Mouse (Mus musculus): ENCODE data around the gene Iars2. TPM values are rescaled to one million over a fixed set of nuclear protein-coding genes. Genes with fewer than 3 reads are reported as not detected.

Gene Iars2
- polyA plus RNA-seq, 1 experiment: 6.5 TPM

- Histone ChIP-seq H3K27ac (ENCODE audit: control insufficient read depth, insufficient read depth, low read depth, low read length, poor library complexity) (no peak overlapping the region), H3K4me1 (ENCODE audit: control insufficient read depth, insufficient read depth, low read length) (peaks cover 1% of the 10 kb centered on the region; the same call in 1 of the 2 replicates), H3K4me3 (replicated peaks; ENCODE audit: control insufficient read depth, low read depth, low read length) (no peak overlapping the region)
- WGBS: 91% methylated on average over 9 of the region's 9 CpGs
- no peak for TF ChIP-seq POLR2A (IDR thresholded peaks at IDR 0.05; ENCODE audit: borderline replicate concordance, control insufficient read depth, low read depth, low read length)
- no peak for TF ChIP-seq CTCF (IDR thresholded peaks at IDR 0.05; ENCODE audit: control insufficient read depth, insufficient read depth, low read length)
Observed at GRCm38 (mm10) chr1:185271373-185271772, 57.8 kb downstream of the Iars2 start.

GRCm38 (mm10) chr1:185270403-185271097, 58.6 kb downstream of the Iars2 start:
- Histone ChIP-seq H3K4me1 (ENCODE audit: control insufficient read depth, insufficient read depth, low read length) (no peaks in the 10 kb centered on the region), H3K4me3 (replicated peaks; ENCODE audit: control insufficient read depth, low read depth, low read length) (no peak overlapping the region), H3K27ac (ENCODE audit: control insufficient read depth, insufficient read depth, low read depth, low read length, poor library complexity) (no peak overlapping the region)
- 93% methylated on average over 8 of the region's 8 CpGs for WGBS
- no peak for TF ChIP-seq CTCF (IDR thresholded peaks at IDR 0.05; ENCODE audit: control insufficient read depth, insufficient read depth, low read length)
- TF ChIP-seq POLR2A (IDR thresholded peaks at IDR 0.05; ENCODE audit: borderline replicate concordance, control insufficient read depth, low read depth, low read length): no peak

GRCm38 (mm10) chr1:185268675-185269074, 60.5 kb downstream of the Iars2 start:
- Histone ChIP-seq H3K4me1 (ENCODE audit: control insufficient read depth, insufficient read depth, low read length) (no peaks in the 10 kb centered on the region), H3K27ac (ENCODE audit: control insufficient read depth, insufficient read depth, low read depth, low read length, poor library complexity) (no peak overlapping the region), H3K4me3 (replicated peaks; ENCODE audit: control insufficient read depth, low read depth, low read length) (no peak overlapping the region)
- 58% methylated on average over 4 of the region's 4 CpGs for WGBS
- TF ChIP-seq POLR2A (IDR thresholded peaks at IDR 0.05; ENCODE audit: borderline replicate concordance, control insufficient read depth, low read depth, low read length) (no peak), CTCF (IDR thresholded peaks at IDR 0.05; ENCODE audit: control insufficient read depth, insufficient read depth, low read length) (no peak)

- 81% methylated on average over 14 of the region's 14 CpGs for WGBS
- TF ChIP-seq CTCF (IDR thresholded peaks at IDR 0.05; ENCODE audit: control insufficient read depth, insufficient read depth, low read length): peak; percentile 52
- TF ChIP-seq POLR2A (IDR thresholded peaks at IDR 0.05; ENCODE audit: borderline replicate concordance, control insufficient read depth, low read depth, low read length): no peak
Observed at GRCm38 (mm10) chr1:185262565-185262964, 66.6 kb downstream of the Iars2 start.

GRCm38 (mm10) chr1:185256753-185257152, 72.4 kb downstream of the Iars2 start:
- Histone ChIP-seq H3K27ac (ENCODE audit: control insufficient read depth, insufficient read depth, low read depth, low read length, poor library complexity) (no peak overlapping the region), H3K4me3 (replicated peaks; ENCODE audit: control insufficient read depth, low read depth, low read length) (no peak overlapping the region), H3K4me1 (ENCODE audit: control insufficient read depth, insufficient read depth, low read length) (no peaks in the 10 kb centered on the region)
- 78% methylated on average over 3 of the region's 3 CpGs for WGBS
- TF ChIP-seq POLR2A (IDR thresholded peaks at IDR 0.05; ENCODE audit: borderline replicate concordance, control insufficient read depth, low read depth, low read length) (no peak), CTCF (IDR thresholded peaks at IDR 0.05; ENCODE audit: control insufficient read depth, insufficient read depth, low read length) (no peak)

More at GRCm38 (mm10) chr1:185262565-185262964, 66.6 kb downstream of the Iars2 start:
- Histone ChIP-seq H3K4me1 (ENCODE audit: control insufficient read depth, insufficient read depth, low read length) (no peaks in the 10 kb centered on the region), H3K27ac (ENCODE audit: control insufficient read depth, insufficient read depth, low read depth, low read length, poor library complexity) (no peak overlapping the region), H3K4me3 (replicated peaks; ENCODE audit: control insufficient read depth, low read depth, low read length) (no peak overlapping the region)

- H3K4me3 ChIP-seq (replicated peaks; ENCODE audit: control insufficient read depth, low read depth, low read length): no peak overlapping the region
- TF ChIP-seq CTCF (IDR thresholded peaks at IDR 0.05; ENCODE audit: control insufficient read depth, insufficient read depth, low read length): no peak
- no peak for TF ChIP-seq POLR2A (IDR thresholded peaks at IDR 0.05; ENCODE audit: borderline replicate concordance, control insufficient read depth, low read depth, low read length)
- WGBS: 91% methylated on average over 12 of the region's 12 CpGs
- H3K27ac ChIP-seq (ENCODE audit: control insufficient read depth, insufficient read depth, low read depth, low read length, poor library complexity): no peak overlapping the region
- H3K4me1 ChIP-seq (ENCODE audit: control insufficient read depth, insufficient read depth, low read length): no peaks in the 10 kb centered on the region
Observed at GRCm38 (mm10) chr1:185255336-185255735, 73.9 kb downstream of the Iars2 start.

GRCm38 (mm10) chr1:185253140-185253892, 75.9 kb downstream of the Iars2 start:
- H3K27ac ChIP-seq (ENCODE audit: control insufficient read depth, insufficient read depth, low read depth, low read length, poor library complexity): no peak overlapping the region
- 63% methylated on average over 12 of the region's 12 CpGs for WGBS
- no peaks in the 10 kb centered on the region for H3K4me1 ChIP-seq (ENCODE audit: control insufficient read depth, insufficient read depth, low read length)
- no peak overlapping the region for H3K4me3 ChIP-seq (replicated peaks; ENCODE audit: control insufficient read depth, low read depth, low read length)
- no peak for TF ChIP-seq POLR2A (IDR thresholded peaks at IDR 0.05; ENCODE audit: borderline replicate concordance, control insufficient read depth, low read depth, low read length)
- TF ChIP-seq CTCF (IDR thresholded peaks at IDR 0.05; ENCODE audit: control insufficient read depth, insufficient read depth, low read length): no peak

- 82% methylated on average over 3 of the region's 3 CpGs for WGBS
- Histone ChIP-seq H3K4me1 (ENCODE audit: control insufficient read depth, insufficient read depth, low read length) (no peaks in the 10 kb centered on the region), H3K27ac (ENCODE audit: control insufficient read depth, insufficient read depth, low read depth, low read length, poor library complexity) (no peak overlapping the region), H3K4me3 (replicated peaks; ENCODE audit: control insufficient read depth, low read depth, low read length) (no peak overlapping the region)
- no peak for TF ChIP-seq CTCF (IDR thresholded peaks at IDR 0.05; ENCODE audit: control insufficient read depth, insufficient read depth, low read length)
Observed at GRCm38 (mm10) chr1:185252351-185252750, 76.8 kb downstream of the Iars2 start.

Measured in bone marrow, adult 2 months (tissue).